Mouse (Mus musculus): ENCODE results near the gene Hp1bp3. TPM values are rescaled to one million over a fixed set of nuclear protein-coding genes. Genes with fewer than 3 reads are reported as not detected.

Gene Hp1bp3
- polyA plus RNA-seq, 1 experiment from 2014 or later: 197 TPM

DNA sequence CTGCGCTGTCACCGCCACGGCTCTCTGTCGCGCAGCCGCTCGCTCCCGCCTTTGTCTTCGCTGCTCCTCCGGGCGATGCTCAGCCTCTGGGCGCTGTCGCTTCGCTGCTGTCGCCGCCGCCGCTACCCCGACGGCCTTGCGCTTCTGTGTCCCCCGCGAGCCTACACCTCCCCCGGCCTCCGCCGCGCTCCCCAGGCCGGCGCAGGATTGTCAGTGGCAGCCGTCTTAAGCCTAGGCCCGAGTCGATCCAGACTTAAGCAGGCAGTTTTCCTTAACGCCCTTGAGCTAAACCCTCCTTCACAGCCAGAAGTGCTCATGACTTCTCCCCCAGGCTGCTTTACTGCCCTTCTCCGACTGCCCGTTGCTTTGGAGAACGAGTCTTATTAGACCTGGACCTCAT is 1.3 kb downstream of the Hp1bp3 start:
- H3K4me2 ChIP-seq (ENCODE audit: low read depth, low read length): peak overlapping the region; percentile 66
- H3K4me1 ChIP-seq (ENCODE audit: control insufficient read depth, insufficient read depth, low read length): peaks cover 23% of the 10 kb centered on the region
- peak overlapping the region; percentile 97 for H3K9ac ChIP-seq (replicated peaks; ENCODE audit: low read depth, low read length)
- WGBS: under 1% methylated on average over 35 of the region's 36 CpGs
- H3K9me3 ChIP-seq (ENCODE audit: control insufficient read depth, low read length): no peaks in the 10 kb centered on the region
- no peaks in the 10 kb centered on the region for H3K27me3 ChIP-seq (ENCODE audit: control insufficient read depth, insufficient read depth, low read length)
- H3K27ac ChIP-seq (ENCODE audit: low read depth, low read length): peak overlapping the region; percentile 100
- peaks cover 5% of the 10 kb centered on the region; the same call in 1 of the 2 replicates for H3K36me3 ChIP-seq (ENCODE audit: control insufficient read depth, insufficient read depth, low read length)
- peak overlapping the region; percentile 79 for H3K4me3 ChIP-seq (ENCODE audit: low read depth, low read length)
- ATAC-seq (ENCODE audit: low read depth): 0 out of 2 replicates have a peak, but pooled peaks have one; percentile 3

DNA sequence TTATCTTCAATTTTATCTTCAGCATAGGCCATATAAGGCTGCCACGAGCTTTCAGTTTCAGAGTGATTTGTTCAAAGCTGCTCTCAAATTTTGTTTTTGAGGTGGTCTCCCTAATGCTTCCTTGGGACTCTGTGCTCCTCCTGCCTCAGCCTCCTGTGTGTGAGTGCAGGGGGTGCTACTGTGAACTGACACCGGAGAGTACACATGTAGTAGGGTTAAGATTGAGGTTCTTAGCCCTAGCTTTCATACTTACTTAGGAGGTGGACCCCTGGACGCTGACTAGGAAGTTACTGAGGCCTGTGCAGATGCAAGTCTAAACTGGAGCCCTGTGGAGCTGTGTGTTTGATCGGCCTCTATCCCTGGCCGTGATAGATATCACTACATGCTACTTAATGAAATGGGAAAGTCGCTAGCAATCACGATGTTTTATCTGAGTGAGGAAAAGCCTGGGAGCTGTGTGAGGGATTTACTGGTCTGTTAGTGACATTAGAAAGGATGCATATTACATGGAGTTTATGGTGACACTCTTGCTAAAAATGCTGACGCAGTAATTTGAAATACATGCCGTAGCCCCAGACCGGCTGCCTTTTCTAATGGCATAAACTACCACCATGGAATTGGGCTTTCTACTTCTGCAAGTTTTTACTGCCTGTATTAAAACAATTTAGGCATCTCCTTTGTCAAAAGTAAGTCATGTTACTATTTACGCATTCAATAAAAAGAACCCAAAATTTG is 2.0 kb downstream of the Hp1bp3 start:
- H3K9ac ChIP-seq (replicated peaks; ENCODE audit: low read depth, low read length): peak overlapping the region; percentile 97; the same call in 1 of the 2 replicates
- H3K4me3 ChIP-seq (ENCODE audit: low read depth, low read length): peak overlapping the region; percentile 79
- peaks cover 23% of the 10 kb centered on the region for H3K4me1 ChIP-seq (ENCODE audit: control insufficient read depth, insufficient read depth, low read length)
- WGBS: 81% methylated on average over 11 of the region's 11 CpGs
- ATAC-seq (ENCODE audit: low read depth): no peak
- no peaks in the 10 kb centered on the region for H3K27me3 ChIP-seq (ENCODE audit: control insufficient read depth, insufficient read depth, low read length)
- no peaks in the 10 kb centered on the region for H3K9me3 ChIP-seq (ENCODE audit: control insufficient read depth, low read length)
- H3K36me3 ChIP-seq (ENCODE audit: control insufficient read depth, insufficient read depth, low read length): peaks cover 12% of the 10 kb centered on the region
- H3K27ac ChIP-seq (ENCODE audit: low read depth, low read length): no peak overlapping the region
- peak overlapping the region; percentile 66 for H3K4me2 ChIP-seq (ENCODE audit: low read depth, low read length)

DNA sequence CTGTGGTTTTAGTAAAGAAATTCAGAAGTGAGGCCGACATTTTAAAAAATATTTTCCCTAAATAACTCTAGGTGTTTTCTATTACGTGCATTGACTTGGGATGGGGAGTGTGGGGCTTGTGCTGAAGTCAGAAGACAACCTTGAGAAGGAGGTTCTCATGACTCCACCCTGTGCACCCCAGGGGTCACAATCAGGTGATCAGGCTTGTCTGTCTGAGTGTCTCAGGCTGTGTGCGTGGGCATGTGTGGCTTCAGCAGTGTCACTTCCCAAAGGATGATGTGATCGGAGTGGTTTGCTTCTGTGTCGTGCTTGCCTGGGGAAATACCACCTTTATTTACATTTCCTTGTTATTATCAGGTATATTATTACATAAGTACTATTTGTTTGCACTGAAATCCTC is 3.2 kb downstream of the Hp1bp3 start:
- Histone ChIP-seq H3K27ac (ENCODE audit: low read depth, low read length) (no peak overlapping the region), H3K36me3 (ENCODE audit: control insufficient read depth, insufficient read depth, low read length) (peaks cover 24% of the 10 kb centered on the region), H3K4me1 (ENCODE audit: control insufficient read depth, insufficient read depth, low read length) (peaks cover 23% of the 10 kb centered on the region), H3K9ac (replicated peaks; ENCODE audit: low read depth, low read length) (no peak overlapping the region), H3K27me3 (ENCODE audit: control insufficient read depth, insufficient read depth, low read length) (no peaks in the 10 kb centered on the region), H3K9me3 (ENCODE audit: control insufficient read depth, low read length) (no peaks in the 10 kb centered on the region), H3K4me3 (ENCODE audit: low read depth, low read length) (no peak overlapping the region), H3K4me2 (ENCODE audit: low read depth, low read length) (no peak overlapping the region)
- 89% methylated on average over 5 of the region's 5 CpGs for WGBS
- no peak for ATAC-seq (ENCODE audit: low read depth)

DNA sequence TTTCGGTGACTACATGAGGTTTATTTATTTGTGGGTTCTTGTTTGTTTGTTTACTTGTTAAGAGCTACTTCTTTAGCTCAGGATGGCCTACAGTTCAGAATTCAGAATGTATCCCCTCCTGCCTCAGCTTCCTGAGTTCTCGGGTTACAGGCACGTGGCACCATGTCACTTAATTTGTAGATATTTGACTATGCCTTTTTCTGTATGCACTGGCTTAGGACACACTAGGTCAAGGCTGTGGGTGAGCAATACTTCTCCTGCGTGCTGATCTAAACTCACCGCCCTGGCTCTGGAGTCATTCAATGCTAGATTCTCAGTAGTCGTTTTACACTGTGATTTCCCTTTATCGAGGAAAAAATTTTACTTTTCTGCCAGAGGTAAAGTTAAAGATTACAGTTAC is 4.7 kb downstream of the Hp1bp3 start:
- 89% methylated on average over 7 of the region's 7 CpGs for WGBS

DNA sequence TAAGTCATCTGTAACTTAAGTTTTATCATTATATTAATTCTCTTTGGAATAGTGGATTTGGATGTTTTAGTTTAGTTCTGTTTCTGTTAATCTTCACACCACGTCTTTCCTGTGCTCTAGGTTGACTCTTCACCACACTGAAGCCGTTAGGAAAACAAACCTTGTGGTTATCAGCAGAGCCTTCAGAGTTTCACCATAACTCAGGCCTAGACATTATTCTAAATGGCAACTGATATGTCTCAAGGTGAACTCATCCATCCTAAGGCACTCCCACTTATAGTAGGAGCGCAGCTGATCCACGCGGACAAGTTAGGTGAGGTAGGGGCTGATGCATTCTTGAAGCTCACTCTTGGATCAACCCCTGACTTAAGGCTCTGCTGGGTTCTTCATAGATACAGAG is 5.3 kb downstream of the Hp1bp3 start:
- 91% methylated on average over 5 of the region's 5 CpGs for WGBS

More for the DNA sequence above, 4.7 kb downstream of the Hp1bp3 start:
- no peak overlapping the region for H3K27ac ChIP-seq (ENCODE audit: low read depth, low read length)
- no peaks in the 10 kb centered on the region for H3K27me3 ChIP-seq (ENCODE audit: control insufficient read depth, insufficient read depth, low read length)
- peaks cover 19% of the 10 kb centered on the region for H3K4me1 ChIP-seq (ENCODE audit: control insufficient read depth, insufficient read depth, low read length)
- H3K9ac ChIP-seq (replicated peaks; ENCODE audit: low read depth, low read length): no peak overlapping the region
- H3K36me3 ChIP-seq (ENCODE audit: control insufficient read depth, insufficient read depth, low read length): peaks cover 32% of the 10 kb centered on the region
- H3K9me3 ChIP-seq (ENCODE audit: control insufficient read depth, low read length): no peaks in the 10 kb centered on the region
- no peak overlapping the region for H3K4me3 ChIP-seq (ENCODE audit: low read depth, low read length)
- ATAC-seq (ENCODE audit: low read depth): no peak
- H3K4me2 ChIP-seq (ENCODE audit: low read depth, low read length): no peak overlapping the region

DNA sequence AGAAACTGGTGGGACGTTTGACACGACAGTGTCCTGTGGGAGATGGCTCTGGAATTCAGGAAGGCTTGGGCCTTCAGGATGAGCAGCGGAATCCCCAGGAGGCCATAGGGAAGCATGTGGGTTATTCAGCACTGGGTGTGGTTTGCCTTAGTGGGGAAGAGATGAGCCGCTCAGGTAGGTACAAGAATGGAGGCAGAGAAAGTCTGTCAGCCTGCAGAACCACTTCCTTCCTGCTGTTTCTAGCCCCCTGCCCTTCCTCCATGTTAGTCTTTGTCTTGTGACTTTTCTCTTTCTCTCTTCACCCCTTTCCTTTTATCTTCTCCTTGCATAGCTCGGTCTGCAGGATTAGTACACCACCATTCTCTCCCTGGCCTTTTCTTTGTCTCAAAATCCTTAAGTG is 6.3 kb downstream of the Hp1bp3 start:
- Histone ChIP-seq H3K27me3 (ENCODE audit: control insufficient read depth, insufficient read depth, low read length) (no peaks in the 10 kb centered on the region), H3K27ac (ENCODE audit: low read depth, low read length) (no peak overlapping the region), H3K4me2 (ENCODE audit: low read depth, low read length) (no peak overlapping the region), H3K4me1 (ENCODE audit: control insufficient read depth, insufficient read depth, low read length) (peaks cover 18% of the 10 kb centered on the region), H3K9me3 (ENCODE audit: control insufficient read depth, low read length) (no peaks in the 10 kb centered on the region), H3K36me3 (ENCODE audit: control insufficient read depth, insufficient read depth, low read length) (peaks cover 46% of the 10 kb centered on the region), H3K4me3 (ENCODE audit: low read depth, low read length) (no peak overlapping the region), H3K9ac (replicated peaks; ENCODE audit: low read depth, low read length) (no peak overlapping the region)
- WGBS: 89% methylated on average over 5 of the region's 5 CpGs
- no peak for ATAC-seq (ENCODE audit: low read depth)

More for the DNA sequence above, 5.3 kb downstream of the Hp1bp3 start:
- no peak overlapping the region for H3K9ac ChIP-seq (replicated peaks; ENCODE audit: low read depth, low read length)
- H3K36me3 ChIP-seq (ENCODE audit: control insufficient read depth, insufficient read depth, low read length): peaks cover 38% of the 10 kb centered on the region
- peaks cover 18% of the 10 kb centered on the region for H3K4me1 ChIP-seq (ENCODE audit: control insufficient read depth, insufficient read depth, low read length)
- no peak overlapping the region for H3K27ac ChIP-seq (ENCODE audit: low read depth, low read length)
- H3K4me2 ChIP-seq (ENCODE audit: low read depth, low read length): no peak overlapping the region
- no peaks in the 10 kb centered on the region for H3K9me3 ChIP-seq (ENCODE audit: control insufficient read depth, low read length)
- no peak overlapping the region for H3K4me3 ChIP-seq (ENCODE audit: low read depth, low read length)
- no peaks in the 10 kb centered on the region for H3K27me3 ChIP-seq (ENCODE audit: control insufficient read depth, insufficient read depth, low read length)
- ATAC-seq (ENCODE audit: low read depth): no peak

DNA sequence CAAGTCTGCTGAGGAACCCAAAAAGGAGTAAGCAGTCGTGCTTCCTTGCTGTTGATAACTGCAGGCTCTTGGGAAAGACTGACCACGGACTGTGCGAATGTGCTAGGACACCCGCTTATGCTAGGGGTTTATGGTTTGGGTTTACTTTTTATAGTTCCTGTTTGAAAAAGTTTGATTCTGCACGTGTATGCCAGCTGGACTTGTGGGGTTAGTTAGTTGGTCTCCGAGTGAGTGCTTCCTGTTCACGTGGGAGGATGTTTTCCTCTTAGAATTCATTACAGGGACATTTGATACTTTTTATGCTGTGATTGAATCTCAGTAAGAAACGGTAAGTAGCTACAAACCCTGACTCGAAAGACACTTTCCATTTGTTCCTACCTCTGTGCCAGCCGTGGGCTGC is 7.5 kb downstream of the Hp1bp3 start:
- H3K4me1 ChIP-seq (ENCODE audit: control insufficient read depth, insufficient read depth, low read length): peaks cover 9% of the 10 kb centered on the region
- ATAC-seq (ENCODE audit: low read depth): no peak
- H3K36me3 ChIP-seq (ENCODE audit: control insufficient read depth, insufficient read depth, low read length): peaks cover 56% of the 10 kb centered on the region
- no peaks in the 10 kb centered on the region for H3K9me3 ChIP-seq (ENCODE audit: control insufficient read depth, low read length)
- H3K4me2 ChIP-seq (ENCODE audit: low read depth, low read length): no peak overlapping the region
- WGBS: 88% methylated on average over 10 of the region's 10 CpGs
- H3K9ac ChIP-seq (replicated peaks; ENCODE audit: low read depth, low read length): no peak overlapping the region
- H3K4me3 ChIP-seq (ENCODE audit: low read depth, low read length): no peak overlapping the region
- H3K27me3 ChIP-seq (ENCODE audit: control insufficient read depth, insufficient read depth, low read length): no peaks in the 10 kb centered on the region
- H3K27ac ChIP-seq (ENCODE audit: low read depth, low read length): no peak overlapping the region

DNA sequence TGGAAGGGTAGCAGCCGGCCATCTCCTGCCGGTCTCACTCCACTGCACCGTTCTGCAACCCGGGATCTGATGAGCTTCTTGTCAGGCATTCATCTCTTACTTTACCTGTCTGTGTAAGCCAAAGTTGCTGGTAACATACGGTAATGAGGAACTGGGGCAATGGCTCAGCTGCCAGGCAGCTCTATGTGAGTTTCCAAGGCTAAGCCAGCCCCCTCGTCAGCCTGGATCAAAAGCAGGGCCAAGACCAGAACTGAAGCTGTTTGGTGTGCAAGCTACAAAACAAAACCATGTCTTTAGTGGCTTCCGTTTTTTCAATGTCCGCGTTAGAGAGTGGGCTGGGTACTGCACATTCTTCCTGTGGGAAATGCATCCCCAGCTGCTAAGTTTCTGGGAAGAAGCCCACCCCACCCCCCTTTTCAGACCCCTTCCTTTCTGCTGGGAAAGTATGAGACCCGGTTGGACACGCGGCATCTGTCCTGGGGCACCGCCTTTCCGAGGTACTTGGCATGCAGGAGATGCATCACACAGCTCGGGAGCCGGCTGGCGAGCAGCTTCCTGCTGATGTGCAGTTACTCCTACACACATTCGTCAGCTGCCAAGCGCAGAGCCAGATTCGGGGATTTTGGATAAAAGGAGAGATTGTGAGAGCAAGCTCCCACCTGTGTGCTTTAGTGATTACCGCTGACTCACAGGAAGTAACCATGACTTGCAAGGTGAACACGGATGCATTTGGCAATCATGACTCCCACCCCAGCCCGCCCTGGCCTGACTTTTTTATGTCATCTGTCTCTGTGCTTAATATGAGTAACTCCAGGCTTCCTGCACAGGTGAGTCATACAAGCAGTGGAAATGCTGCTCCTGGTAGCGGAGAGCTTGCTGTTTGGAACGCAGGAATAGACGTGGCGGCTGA is 30.9 kb downstream of the Hp1bp3 start:
- no peak overlapping the region for H3K9ac ChIP-seq (replicated peaks; ENCODE audit: low read depth, low read length)

More for the DNA sequence above, 30.9 kb downstream of the Hp1bp3 start:
- no peak overlapping the region for H3K27ac ChIP-seq (ENCODE audit: low read depth, low read length)
- no peak for ATAC-seq (ENCODE audit: low read depth)
- no peaks in the 10 kb centered on the region for H3K27me3 ChIP-seq (ENCODE audit: control insufficient read depth, insufficient read depth, low read length)
- WGBS: 61% methylated on average over 27 of the region's 27 CpGs
- H3K4me3 ChIP-seq (ENCODE audit: low read depth, low read length): no peak overlapping the region
- H3K9me3 ChIP-seq (ENCODE audit: control insufficient read depth, low read length): no peaks in the 10 kb centered on the region
- H3K4me2 ChIP-seq (ENCODE audit: low read depth, low read length): no peak overlapping the region
- H3K4me1 ChIP-seq (ENCODE audit: control insufficient read depth, insufficient read depth, low read length): peaks cover 18% of the 10 kb centered on the region
- H3K36me3 ChIP-seq (ENCODE audit: control insufficient read depth, insufficient read depth, low read length): peaks cover 28% of the 10 kb centered on the region

All from neural tube, embryonic 14.5 days (tissue).